Mouse (Mus musculus) B cell, adult 62 days (primary cell): Measurements from ENCODE around the gene Samd8. TPM values are rescaled to one million over a fixed set of nuclear protein-coding genes. Genes with fewer than 3 reads are reported as not detected.

Experiments used
- total RNA-seq: library from RNA; stranded (reverse); gene quantifications from 4 replicates; pipeline ENCODE4 v1.2.4, GENCODE M21; 2023

Gene Samd8
- total RNA-seq: 27.9 to 30.7 TPM (median 28.9 TPM) in 4 replicates

GRCm38 (mm10) chr14:21750008-21750880 is at the start of gene Samd8:
Samd8 (plus strand) TSS chr14:21750531.

GRCm38 (mm10) chr14:21714486-21714885 is 35.8 kb upstream of the Samd8 start, which contains the start of gene Dupd1:
Dupd1 (minus strand) TSS chr14:21714576.

GRCm38 (mm10) chr14:21750881-21751542 is 681 bp downstream of the Samd8 start, which contains the start of gene Dusp13:
Dusp13 (minus strand) TSS chr14:21751181.

GRCm38 (mm10) chr14:21824938-21825337 is 74.6 kb downstream of the Samd8 start, which contains the start of gene Vdac2:
Vdac2 (plus strand) TSS chr14:21825238.

Other genes with a start within 250 kb of the Samd8 start
- not detected in 4 replicates for gene Dupd1, start 36.0 kb upstream of the Samd8 start, total RNA-seq
- not detected in 4 replicates for gene Dusp13, start 650 bp downstream of the Samd8 start, total RNA-seq
- 114 to 141 TPM (median 130 TPM) in 4 replicates for gene Vdac2, start 74.7 kb downstream of the Samd8 start, total RNA-seq
- 5.8 to 10.6 TPM (median 6.5 TPM) in 4 replicates for gene Comtd1, start 98.4 kb downstream of the Samd8 start, total RNA-seq
- gene Zfp503, start 239.1 kb downstream of the Samd8 start, total RNA-seq: 1.2 to 1.4 TPM (median 1.3 TPM) in 4 replicates